Mouse (Mus musculus) fat pad, adult 2 months (tissue): ENCODE results near the gene C1qtnf9.

ENCODE experiments used
- DNase-seq: peaks from one replicate; pipeline ENCODE4 v3.0.0-alpha.2; 2011; ENCODE audit warnings: low read depth, low spot score; ENCODE audit errors: extremely low read depth

Gene C1qtnf9

GRCm38 (mm10) chr14:60749880-60750279 lies 18.1 kb upstream of the C1qtnf9 start:
- DNase-seq = no peak

- no peak for DNase-seq
Measured at GRCm38 (mm10) chr14:60751581-60751980, 16.4 kb upstream of the C1qtnf9 start.

- no peak for DNase-seq
Measured at GRCm38 (mm10) chr14:60752892-60753800, 14.8 kb upstream of the C1qtnf9 start.

GRCm38 (mm10) chr14:60753801-60754126 lies 14.2 kb upstream of the C1qtnf9 start:
- no peak for DNase-seq

- no peak for DNase-seq
Measured at GRCm38 (mm10) chr14:60754656-60755055, 13.3 kb upstream of the C1qtnf9 start.

- no peak for DNase-seq
Measured at GRCm38 (mm10) chr14:60756271-60756670, 11.7 kb upstream of the C1qtnf9 start.

- no peak for DNase-seq
Measured at GRCm38 (mm10) chr14:60757265-60757664, 10.7 kb upstream of the C1qtnf9 start.

- DNase-seq = no peak
Measured at GRCm38 (mm10) chr14:60757722-60758121, 10.2 kb upstream of the C1qtnf9 start.

- DNase-seq = no peak
Measured at GRCm38 (mm10) chr14:60759097-60759496, 8.8 kb upstream of the C1qtnf9 start.

- no peak for DNase-seq
Measured at GRCm38 (mm10) chr14:60761801-60762200, 6.1 kb upstream of the C1qtnf9 start.

GRCm38 (mm10) chr14:60762754-60763153 lies 5.2 kb upstream of the C1qtnf9 start:
- DNase-seq = no peak

GRCm38 (mm10) chr14:60763746-60764145 lies 4.2 kb upstream of the C1qtnf9 start:
- DNase-seq = no peak

- no peak for DNase-seq
Measured at GRCm38 (mm10) chr14:60764526-60764925, 3.4 kb upstream of the C1qtnf9 start.

- no peak for DNase-seq
Measured at GRCm38 (mm10) chr14:60765025-60765424, 2.9 kb upstream of the C1qtnf9 start.

GRCm38 (mm10) chr14:60769340-60769739 lies 1.4 kb downstream of the C1qtnf9 start:
- DNase-seq = no peak

- DNase-seq = no peak
Measured at GRCm38 (mm10) chr14:60770594-60770993, 2.7 kb downstream of the C1qtnf9 start.

- no peak for DNase-seq
Measured at GRCm38 (mm10) chr14:60771057-60771456, 3.1 kb downstream of the C1qtnf9 start.

GRCm38 (mm10) chr14:60773476-60773875 lies 5.5 kb downstream of the C1qtnf9 start:
- DNase-seq = no peak

GRCm38 (mm10) chr14:60776521-60776920 lies 8.6 kb downstream of the C1qtnf9 start:
- DNase-seq = no peak

GRCm38 (mm10) chr14:60777485-60777919 lies 9.6 kb downstream of the C1qtnf9 start:
- DNase-seq = no peak

GRCm38 (mm10) chr14:60779198-60779597 lies 11.3 kb downstream of the C1qtnf9 start:
- no peak for DNase-seq

- no peak for DNase-seq
Measured at GRCm38 (mm10) chr14:60782121-60782656, 14.3 kb downstream of the C1qtnf9 start.
